Mouse (Mus musculus): ENCODE data around the gene Kat6b. TPM values are rescaled to one million over a fixed set of nuclear protein-coding genes. Genes with fewer than 3 reads are reported as not detected.

Gene Kat6b
- polyA plus RNA-seq, 1 experiment: 124 TPM

- Histone ChIP-seq H3K4me1 (ENCODE audit: control insufficient read depth, insufficient read depth, low read length) (peaks cover 9% of the 10 kb centered on the region), H3K27ac (ENCODE audit: insufficient read depth, low read depth, low read length) (no peak overlapping the region), H3K4me3 (ENCODE audit: insufficient read depth, low read depth, low read length) (no peak overlapping the region)
- WGBS: 76% methylated on average over 7 of the region's 7 CpGs
- no peak for TF ChIP-seq POLR2A (IDR thresholded peaks at IDR 0.05; ENCODE audit: insufficient read depth, low read depth, low read length)
- no peak for TF ChIP-seq CTCF (IDR thresholded peaks at IDR 0.05; ENCODE audit: insufficient read depth, low read depth, low read length)
Measured at GRCm38 (mm10) chr14:21589620-21590019, 108.4 kb downstream of the Kat6b start.

- H3K27ac ChIP-seq (ENCODE audit: insufficient read depth, low read depth, low read length): no peak overlapping the region
- peaks cover 8% of the 10 kb centered on the region for H3K4me1 ChIP-seq (ENCODE audit: control insufficient read depth, insufficient read depth, low read length)
- TF ChIP-seq CTCF (IDR thresholded peaks at IDR 0.05; ENCODE audit: insufficient read depth, low read depth, low read length): no peak
- no peak for TF ChIP-seq POLR2A (IDR thresholded peaks at IDR 0.05; ENCODE audit: insufficient read depth, low read depth, low read length)
- no peak overlapping the region for H3K4me3 ChIP-seq (ENCODE audit: insufficient read depth, low read depth, low read length)
- WGBS: 74% methylated on average over 4 of the region's 4 CpGs
Measured at GRCm38 (mm10) chr14:21590205-21590604, 109.0 kb downstream of the Kat6b start.

GRCm38 (mm10) chr14:21592152-21592551, 110.9 kb downstream of the Kat6b start:
- 96% methylated on average over 1 of the region's 1 CpGs for WGBS

GRCm38 (mm10) chr14:21592985-21593750, 111.9 kb downstream of the Kat6b start:
- no peak overlapping the region for H3K27ac ChIP-seq (ENCODE audit: insufficient read depth, low read depth, low read length)
- H3K4me1 ChIP-seq (ENCODE audit: control insufficient read depth, insufficient read depth, low read length): peaks cover 8% of the 10 kb centered on the region
- TF ChIP-seq CTCF (IDR thresholded peaks at IDR 0.05; ENCODE audit: insufficient read depth, low read depth, low read length): no peak
- TF ChIP-seq POLR2A (IDR thresholded peaks at IDR 0.05; ENCODE audit: insufficient read depth, low read depth, low read length): no peak
- H3K4me3 ChIP-seq (ENCODE audit: insufficient read depth, low read depth, low read length): no peak overlapping the region
- 70% methylated on average over 8 of the region's 8 CpGs for WGBS

More at GRCm38 (mm10) chr14:21592152-21592551, 110.9 kb downstream of the Kat6b start:
- Histone ChIP-seq H3K4me3 (ENCODE audit: insufficient read depth, low read depth, low read length) (no peak overlapping the region), H3K4me1 (ENCODE audit: control insufficient read depth, insufficient read depth, low read length) (peaks cover 8% of the 10 kb centered on the region), H3K27ac (ENCODE audit: insufficient read depth, low read depth, low read length) (no peak overlapping the region)
- no peak for TF ChIP-seq POLR2A (IDR thresholded peaks at IDR 0.05; ENCODE audit: insufficient read depth, low read depth, low read length)
- no peak for TF ChIP-seq CTCF (IDR thresholded peaks at IDR 0.05; ENCODE audit: insufficient read depth, low read depth, low read length)

GRCm38 (mm10) chr14:21599446-21600173, 118.4 kb downstream of the Kat6b start:
- WGBS: 29% methylated on average over 9 of the region's 9 CpGs
- no peak overlapping the region for H3K27ac ChIP-seq (ENCODE audit: insufficient read depth, low read depth, low read length)
- no peak overlapping the region for H3K4me3 ChIP-seq (ENCODE audit: insufficient read depth, low read depth, low read length)
- H3K4me1 ChIP-seq (ENCODE audit: control insufficient read depth, insufficient read depth, low read length): peaks cover 16% of the 10 kb centered on the region
- no peak for TF ChIP-seq POLR2A (IDR thresholded peaks at IDR 0.05; ENCODE audit: insufficient read depth, low read depth, low read length)
- TF ChIP-seq CTCF (IDR thresholded peaks at IDR 0.05; ENCODE audit: insufficient read depth, low read depth, low read length): no peak

DNA sequence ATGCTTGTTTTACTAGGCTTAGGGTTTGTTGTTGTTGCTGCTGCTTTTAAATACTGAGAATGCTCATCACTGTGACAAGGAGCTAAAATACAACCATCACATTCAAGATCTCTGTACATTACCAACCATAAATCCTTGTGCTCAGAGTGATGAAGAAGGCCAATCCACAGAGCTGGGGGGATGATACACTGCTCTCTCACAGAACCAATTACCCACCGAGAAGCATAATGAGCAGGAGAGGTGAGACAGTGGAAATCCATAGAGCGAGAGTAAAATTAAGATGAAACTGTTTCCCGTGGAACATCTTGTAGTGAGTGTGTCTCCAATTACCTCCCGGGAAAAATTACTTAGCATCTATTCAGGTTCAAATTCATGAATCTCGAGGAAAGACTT, 118.9 kb downstream of the Kat6b start:
- no peak overlapping the region for H3K27ac ChIP-seq (ENCODE audit: insufficient read depth, low read depth, low read length)
- H3K4me3 ChIP-seq (ENCODE audit: insufficient read depth, low read depth, low read length): no peak overlapping the region
- 27% methylated on average over 5 of the region's 5 CpGs for WGBS
- TF ChIP-seq POLR2A (IDR thresholded peaks at IDR 0.05; ENCODE audit: insufficient read depth, low read depth, low read length) (no peak), CTCF (IDR thresholded peaks at IDR 0.05; ENCODE audit: insufficient read depth, low read depth, low read length) (no peak)
- H3K4me1 ChIP-seq (ENCODE audit: control insufficient read depth, insufficient read depth, low read length): peaks cover 16% of the 10 kb centered on the region

GRCm38 (mm10) chr14:21600628-21601027, 119.4 kb downstream of the Kat6b start:
- Histone ChIP-seq H3K27ac (ENCODE audit: insufficient read depth, low read depth, low read length) (no peak overlapping the region), H3K4me1 (ENCODE audit: control insufficient read depth, insufficient read depth, low read length) (peaks cover 16% of the 10 kb centered on the region), H3K4me3 (ENCODE audit: insufficient read depth, low read depth, low read length) (no peak overlapping the region)
- 82% methylated on average over 1 of the region's 1 CpGs for WGBS
- TF ChIP-seq POLR2A (IDR thresholded peaks at IDR 0.05; ENCODE audit: insufficient read depth, low read depth, low read length): no peak
- TF ChIP-seq CTCF (IDR thresholded peaks at IDR 0.05; ENCODE audit: insufficient read depth, low read depth, low read length): no peak

DNA sequence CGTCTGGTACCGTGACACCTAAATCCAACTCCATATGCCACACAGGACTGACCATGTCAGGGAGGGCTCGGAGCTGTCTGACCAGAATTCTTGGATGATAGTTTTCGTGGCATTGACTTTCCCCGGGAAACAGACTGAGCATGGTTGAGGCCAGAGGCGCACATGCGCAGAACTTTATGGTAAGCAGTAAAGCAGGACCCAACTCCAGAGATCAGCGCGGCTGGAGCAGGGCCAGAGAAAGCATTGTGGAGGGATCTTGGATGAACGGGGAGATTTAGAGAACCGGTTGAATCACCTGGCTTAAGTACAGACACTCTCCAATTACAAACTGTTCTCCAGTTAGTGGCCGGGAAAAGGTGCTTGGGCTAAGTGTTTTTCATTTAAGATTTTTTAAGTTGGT, 120.9 kb downstream of the Kat6b start:
- H3K4me3 ChIP-seq (ENCODE audit: insufficient read depth, low read depth, low read length): no peak overlapping the region
- H3K4me1 ChIP-seq (ENCODE audit: control insufficient read depth, insufficient read depth, low read length): peaks cover 18% of the 10 kb centered on the region
- 80% methylated on average over 12 of the region's 12 CpGs for WGBS
- TF ChIP-seq POLR2A (IDR thresholded peaks at IDR 0.05; ENCODE audit: insufficient read depth, low read depth, low read length) (no peak), CTCF (IDR thresholded peaks at IDR 0.05; ENCODE audit: insufficient read depth, low read depth, low read length) (no peak)
- H3K27ac ChIP-seq (ENCODE audit: insufficient read depth, low read depth, low read length): no peak overlapping the region

GRCm38 (mm10) chr14:21602937-21603336, 121.7 kb downstream of the Kat6b start:
- Histone ChIP-seq H3K4me3 (ENCODE audit: insufficient read depth, low read depth, low read length) (no peak overlapping the region), H3K27ac (ENCODE audit: insufficient read depth, low read depth, low read length) (no peak overlapping the region), H3K4me1 (ENCODE audit: control insufficient read depth, insufficient read depth, low read length) (peaks cover 18% of the 10 kb centered on the region)
- TF ChIP-seq POLR2A (IDR thresholded peaks at IDR 0.05; ENCODE audit: insufficient read depth, low read depth, low read length) (no peak), CTCF (IDR thresholded peaks at IDR 0.05; ENCODE audit: insufficient read depth, low read depth, low read length) (no peak)
- 59% methylated on average over 4 of the region's 4 CpGs for WGBS
